Mouse (Mus musculus) T-helper 2 cell (primary cell): Measurements from ENCODE around the gene Psg16.

Experiments used
- in situ Hi-C: fragments of 300-600 bp; cut with MboI, MseI; formaldehyde crosslinking; loops from one replicate; pipeline ENCODE4 v1.15.1; 2025; ENCODE audit warnings: high pct_unique_total_duplicates

Gene Psg16

DNA sequence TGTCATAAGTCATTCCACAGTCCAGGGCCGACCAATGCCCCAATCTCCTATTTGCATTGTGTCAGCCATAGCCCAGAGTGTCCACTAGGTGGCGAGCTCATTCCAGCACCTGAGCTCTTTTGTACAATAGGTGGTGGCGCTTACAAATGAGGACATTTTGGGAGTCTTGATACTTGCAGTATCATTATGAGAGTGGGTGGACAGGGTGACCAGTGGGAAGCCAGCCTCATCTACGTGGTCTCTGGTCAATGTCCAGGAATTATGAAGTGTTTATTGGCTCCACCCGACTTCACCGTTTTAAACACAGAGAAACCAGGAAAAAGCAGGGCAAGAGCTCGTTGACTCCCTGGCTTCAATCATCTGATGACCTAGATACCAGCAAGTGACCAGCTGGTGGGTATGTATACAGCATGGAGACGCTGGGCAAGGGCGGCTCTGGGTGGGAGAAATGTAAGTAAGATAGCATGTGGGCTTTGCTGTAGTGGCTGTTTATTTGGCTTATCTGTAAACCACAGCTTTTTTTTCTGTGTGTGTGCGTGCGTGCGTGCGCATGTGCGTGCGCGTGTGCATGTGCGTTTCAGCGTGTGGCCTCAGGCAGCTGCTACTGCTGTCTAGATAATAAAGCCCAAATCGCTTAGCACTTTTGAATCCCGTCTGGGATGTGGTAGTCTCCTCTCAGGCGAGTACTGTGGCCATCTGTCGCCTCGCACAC lies at the start of gene Psg16:
Gene Psg16 (plus strand): TSS at position 137 of the 712 bp plus-strand sequence.
- in situ Hi-C loops = no loop called here

DNA sequence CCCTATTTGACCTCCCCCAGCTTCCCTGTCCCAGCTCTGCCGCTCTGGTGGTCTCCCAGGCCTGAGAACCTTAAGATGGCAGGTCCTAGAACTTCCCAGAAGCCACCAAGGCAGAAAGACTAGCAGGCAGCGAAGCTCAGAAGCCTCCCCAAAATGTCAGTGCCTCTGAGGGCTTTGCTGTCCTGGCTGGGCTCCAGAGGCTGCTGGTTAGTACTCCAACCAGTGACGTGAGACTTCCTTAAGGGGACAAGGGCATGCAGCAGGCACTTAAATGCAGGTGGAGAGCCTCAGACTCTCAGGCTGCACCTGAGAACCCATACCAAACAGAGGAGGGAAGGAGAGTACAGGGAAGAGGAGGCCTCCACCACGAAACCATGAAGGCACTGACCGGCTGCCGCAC lies 49.7 kb upstream of the Psg16 start:
- in situ Hi-C loops = no loop called here

DNA sequence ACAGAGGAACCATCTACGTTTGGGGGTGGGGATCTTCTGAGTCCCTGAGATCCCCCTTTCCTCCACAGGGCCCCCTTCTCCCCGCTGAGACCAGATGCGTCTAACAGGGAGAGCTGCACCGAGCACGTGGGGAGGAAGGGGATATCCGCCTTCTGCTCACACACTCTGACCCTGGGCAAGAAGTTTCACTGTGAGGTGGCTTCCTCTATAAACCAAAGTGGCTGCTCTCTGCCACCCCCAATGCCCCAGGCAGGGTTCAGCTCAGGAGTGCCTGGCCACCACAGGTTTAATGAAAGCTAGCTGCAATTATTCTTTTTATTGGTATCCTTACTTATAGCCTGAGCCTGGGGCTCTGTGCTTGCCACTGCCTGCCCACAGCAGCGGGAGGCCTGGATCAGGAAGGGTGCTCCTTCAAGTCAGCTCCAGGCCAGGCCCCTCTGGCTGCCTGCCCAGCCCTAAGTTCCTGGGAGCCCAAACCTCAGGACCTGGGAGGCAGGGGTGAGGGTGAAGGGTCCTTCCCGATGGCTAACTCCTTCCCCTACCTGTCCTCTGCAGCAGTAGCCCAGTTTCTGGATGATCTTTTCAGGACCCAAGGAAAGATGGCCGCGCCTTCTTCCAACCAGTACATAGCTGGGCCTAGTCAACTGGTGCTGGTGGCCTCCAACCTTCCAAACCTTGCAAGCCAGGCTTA lies 48.9 kb upstream of the Psg16 start:
- in situ Hi-C loops = no loop called here

DNA sequence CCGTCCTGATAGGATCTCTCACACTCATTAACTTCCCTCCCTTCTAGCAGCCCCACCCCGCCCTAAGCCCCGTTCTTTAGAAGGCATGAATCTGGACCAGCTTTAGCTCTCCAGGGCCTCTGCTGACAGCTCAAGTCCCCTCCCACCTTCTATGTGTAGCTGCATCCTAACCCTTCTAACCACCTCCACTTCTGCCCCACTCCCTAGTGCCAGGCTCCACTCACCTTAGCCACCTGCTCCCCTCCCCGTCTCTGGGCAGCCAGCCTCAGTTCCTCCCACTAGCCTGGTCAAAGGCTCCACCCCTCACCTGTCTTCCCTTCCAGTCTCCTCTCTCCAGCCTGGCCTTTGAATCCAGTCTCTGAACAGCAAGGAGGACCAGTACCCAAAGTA lies 48.3 kb upstream of the Psg16 start:
- in situ Hi-C loops = no loop called here

DNA sequence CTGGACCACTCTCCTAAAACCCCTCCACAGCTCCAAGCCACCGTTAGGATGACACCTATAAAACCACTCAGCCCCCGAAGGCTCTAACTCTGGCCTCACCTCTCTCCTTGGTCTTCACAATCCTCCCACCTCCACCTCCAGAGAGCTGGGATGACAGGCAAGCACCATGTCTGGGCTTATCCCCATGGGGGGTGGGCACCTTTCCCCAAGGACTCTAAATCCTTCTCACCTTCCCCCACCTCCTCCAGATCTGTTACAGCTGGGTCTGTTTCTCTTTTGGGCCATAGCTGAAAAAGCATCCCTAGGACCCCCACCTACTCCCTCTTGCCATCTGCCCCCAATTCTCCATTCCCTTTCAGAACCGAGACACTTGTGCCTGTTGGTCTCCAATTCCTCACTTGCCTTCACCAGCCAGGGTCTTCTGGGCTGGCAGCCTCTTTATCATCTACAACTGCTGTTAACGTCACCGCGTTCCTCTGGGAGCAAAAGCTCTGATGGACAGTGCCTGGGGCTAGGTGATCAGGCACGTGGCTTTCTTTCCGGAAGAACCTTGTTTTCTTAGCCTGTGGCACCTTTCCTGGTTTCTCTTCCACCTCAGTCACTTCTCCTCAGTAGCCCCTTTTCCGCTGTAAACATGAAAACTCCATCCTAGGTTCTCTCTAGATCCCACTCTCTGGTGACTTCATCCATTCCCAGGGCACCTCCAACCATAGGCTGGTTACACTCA lies 47.8 kb upstream of the Psg16 start:
- in situ Hi-C loops = no loop called here

DNA sequence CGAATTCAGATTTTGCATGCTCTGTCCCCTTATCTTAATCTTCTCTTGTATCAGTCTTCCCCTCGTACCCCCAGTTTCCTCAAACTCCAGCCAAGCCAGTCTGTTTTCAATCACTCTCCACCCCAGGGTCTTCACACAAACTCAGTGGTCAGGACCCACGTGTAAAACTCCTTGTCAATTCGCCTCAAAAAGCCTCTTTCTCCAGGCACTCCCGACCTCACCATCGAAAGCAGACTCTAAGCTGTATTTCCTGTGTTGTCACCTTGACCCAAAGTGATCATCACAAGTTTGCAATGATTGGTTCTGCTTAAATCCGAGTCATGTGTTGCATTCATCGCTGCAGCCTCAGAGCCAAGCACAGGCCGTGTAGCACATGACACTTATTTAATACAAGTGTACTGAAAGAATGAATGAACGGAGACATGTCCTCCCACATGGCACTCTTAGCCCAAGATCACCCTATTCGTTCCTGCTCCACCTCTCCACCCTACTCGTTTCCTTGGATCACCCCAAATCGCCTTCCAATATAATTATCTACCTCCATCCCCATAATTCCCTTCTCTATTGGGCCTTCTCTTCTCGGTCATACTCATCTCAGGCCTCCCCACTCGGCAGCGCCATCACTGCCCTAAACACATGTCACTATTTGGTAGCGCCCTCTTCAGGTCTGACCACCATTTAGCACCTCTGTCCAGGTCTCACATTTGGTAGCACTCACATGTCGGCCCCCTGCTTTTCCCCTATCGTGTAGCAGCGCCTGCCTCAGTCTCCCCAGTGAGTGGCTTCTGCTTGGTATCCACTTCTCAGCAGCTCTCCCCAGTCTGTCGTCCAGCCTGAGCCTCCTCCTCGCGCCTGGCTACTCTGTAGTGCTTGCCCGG lies 46.9 kb upstream of the Psg16 start:
- in situ Hi-C loops = no loop called here

DNA sequence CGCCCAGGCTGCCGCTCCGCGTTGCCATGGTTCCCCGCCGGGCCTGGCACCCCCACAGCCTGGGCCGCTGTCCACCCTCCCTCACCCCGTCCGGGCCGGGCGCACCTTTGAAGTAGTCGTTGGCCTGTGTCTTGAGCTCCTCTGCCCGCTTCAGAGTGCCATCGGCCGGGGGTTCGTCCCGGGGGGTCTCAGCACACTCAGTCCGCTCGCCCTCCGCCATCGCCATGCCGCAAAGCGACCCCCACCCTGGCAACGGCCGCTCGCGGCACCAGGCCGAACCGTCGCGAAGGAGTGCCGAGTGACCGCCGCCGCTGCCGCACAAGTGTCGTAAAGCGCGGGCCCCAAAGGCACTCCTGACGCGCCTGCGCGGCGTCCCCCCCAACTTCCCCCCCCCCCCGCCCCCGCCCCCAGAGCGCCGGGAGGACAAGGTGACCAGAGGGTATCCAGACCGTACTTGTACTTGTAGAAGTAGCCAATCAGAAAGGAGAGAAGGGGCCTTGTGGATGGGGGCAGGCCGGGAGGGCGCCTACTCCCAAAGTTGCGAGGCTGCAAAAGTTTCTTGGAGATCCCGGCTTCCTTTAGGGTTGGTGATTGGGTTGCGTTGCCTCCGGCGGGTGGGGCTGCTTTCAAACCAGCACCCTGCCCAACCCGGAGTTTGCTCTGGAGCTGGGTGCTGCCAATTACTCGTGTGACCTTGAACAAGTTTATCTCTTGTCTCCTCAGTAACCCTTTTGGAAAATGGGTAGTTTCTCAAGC lies 46.1 kb upstream of the Psg16 start, which contains the start of gene Ppp5c:
Gene Ppp5c (minus strand): TSS at position 337 of the 756 bp plus-strand sequence.
- in situ Hi-C loops = no loop called here

DNA sequence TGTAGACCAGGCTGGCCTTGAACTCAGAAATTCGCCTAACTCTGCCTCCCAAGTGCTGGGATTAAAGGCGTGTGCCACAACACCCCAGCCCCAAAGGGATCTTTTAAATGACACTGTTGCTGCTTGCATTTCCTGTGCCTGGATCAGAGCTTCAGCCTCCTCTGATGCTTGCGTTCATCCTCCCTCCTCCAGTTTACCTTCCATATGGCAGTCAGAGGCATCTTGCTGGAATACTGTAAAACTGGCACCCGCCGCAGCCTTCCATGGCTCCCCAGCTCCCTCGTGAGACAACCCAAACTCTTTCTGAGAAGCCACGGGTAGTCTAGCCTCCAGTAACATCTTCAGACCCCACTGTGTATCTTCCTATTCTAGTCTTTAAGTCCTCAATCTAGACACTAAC lies 44.9 kb upstream of the Psg16 start:
- in situ Hi-C loops = no loop called here

DNA sequence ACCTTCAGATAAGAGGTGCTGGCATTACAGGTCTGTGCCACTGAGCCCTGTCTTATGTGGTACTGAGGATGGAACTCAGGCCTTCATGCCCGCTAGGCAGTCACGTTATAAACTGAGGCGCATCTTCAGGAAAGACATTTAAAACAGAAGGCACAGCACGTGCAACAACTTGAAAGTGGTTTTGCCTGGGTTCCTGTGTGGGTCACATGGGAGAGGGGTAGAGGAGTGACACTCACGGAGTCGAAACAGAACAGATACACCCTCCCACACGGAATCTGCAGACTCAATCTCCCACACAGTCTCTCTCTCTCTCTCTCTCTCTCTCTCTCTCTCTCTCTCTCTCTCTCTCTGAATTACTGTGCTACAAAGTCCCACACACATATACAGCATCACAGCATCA lies 43.6 kb upstream of the Psg16 start:
- in situ Hi-C loops = no loop called here

DNA sequence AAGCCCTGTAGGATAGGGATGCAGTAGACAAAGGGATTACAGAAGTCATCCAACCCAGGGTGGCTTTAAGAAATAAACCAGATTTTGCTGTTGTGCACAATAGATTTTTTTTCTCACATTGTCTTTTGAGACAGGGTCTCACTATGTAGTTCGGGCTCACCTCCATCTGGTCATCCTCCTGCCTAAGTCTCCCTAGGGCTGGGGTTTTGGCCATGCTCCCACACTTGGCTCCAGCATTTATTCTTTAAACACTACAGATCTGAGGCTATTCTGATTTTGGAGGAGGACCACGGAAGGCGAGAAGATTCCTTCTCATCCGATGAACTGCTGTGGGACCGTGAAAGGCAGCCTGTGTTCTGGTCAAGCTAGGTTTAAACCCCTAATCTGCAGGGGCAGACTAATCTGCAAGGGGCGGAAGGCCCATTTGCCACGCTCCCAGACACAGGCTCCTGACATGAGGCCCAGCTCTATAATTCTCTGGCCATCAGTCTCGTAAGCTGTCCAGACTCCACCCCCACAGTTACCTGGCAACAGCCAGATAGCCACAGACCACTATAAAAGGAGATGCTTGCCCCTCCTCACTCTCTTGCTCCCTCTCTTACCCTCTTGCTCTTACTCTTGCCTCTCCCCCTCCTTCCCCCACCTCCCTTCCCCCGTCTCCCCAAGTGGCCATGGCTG lies 35.7 kb upstream of the Psg16 start:
- in situ Hi-C loops = no loop called here

DNA sequence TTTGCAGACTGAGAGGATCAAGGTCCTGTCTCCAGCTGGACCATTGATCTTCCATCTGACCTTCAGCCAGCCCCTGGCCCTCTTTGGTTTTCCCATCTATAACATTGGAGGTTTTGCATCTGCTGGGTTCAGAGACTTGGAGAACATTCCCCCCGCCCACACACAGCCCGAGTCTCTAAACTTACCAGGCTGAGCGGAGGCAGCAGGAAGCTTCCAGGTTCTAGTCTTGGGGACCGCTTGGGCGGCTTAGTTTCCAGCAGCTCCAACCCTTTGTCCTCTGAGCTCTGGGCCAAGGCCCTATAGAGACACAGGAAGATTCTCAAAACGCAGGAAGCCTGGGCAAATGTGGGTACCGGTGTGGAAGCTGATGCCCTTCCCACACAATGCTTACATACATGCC lies 34.5 kb upstream of the Psg16 start:
- in situ Hi-C loops = no loop called here

DNA sequence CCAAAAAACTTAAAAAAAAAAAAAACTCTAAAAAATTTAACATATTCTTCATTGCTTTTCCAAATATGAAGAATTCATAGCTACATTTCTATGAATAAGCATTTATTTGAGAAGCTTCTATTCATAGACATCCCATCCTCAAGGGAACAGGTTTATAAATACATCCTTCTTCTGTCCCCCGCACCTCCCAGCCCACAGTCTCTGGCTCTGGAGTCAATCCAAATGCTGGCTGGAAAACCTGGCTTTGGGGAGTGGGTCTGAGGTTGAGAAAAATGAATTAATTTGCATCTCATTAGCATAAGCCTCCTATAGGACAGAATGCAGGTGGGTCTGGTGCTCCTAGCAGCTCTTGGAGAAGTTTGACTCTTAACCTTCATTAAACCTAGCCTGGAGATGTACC lies 28.1 kb upstream of the Psg16 start:
- in situ Hi-C loops = no loop called here

DNA sequence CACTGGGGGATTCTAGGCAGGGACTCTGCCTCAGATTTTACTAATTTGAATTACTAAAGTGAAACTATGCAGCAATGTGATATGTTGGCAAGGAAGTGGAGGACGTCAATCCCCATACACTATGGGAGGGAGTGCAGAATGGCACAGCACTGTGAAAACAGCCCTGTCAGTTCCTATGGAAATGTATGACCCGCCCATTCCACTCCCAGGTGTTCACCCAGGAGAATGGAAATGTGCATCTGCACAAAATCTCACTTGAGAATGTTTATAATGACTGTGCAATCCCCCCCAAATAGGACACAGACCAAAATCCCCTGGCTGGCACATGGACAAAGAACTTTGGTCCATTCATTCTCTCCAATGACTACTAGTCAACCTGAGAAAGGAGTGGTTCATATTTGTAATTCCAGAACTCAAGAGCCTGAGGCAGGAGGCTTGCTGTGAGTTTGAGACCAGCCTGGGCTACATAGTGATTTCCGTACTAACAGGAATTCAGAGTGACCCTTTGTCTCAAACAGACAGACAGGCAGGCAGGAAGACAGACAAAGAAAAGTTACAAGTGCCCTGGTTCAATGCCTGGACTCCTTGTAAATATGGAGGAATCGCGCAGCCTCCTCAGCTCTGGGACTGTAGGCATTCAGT lies 26.7 kb upstream of the Psg16 start:
- in situ Hi-C loops = no loop called here

DNA sequence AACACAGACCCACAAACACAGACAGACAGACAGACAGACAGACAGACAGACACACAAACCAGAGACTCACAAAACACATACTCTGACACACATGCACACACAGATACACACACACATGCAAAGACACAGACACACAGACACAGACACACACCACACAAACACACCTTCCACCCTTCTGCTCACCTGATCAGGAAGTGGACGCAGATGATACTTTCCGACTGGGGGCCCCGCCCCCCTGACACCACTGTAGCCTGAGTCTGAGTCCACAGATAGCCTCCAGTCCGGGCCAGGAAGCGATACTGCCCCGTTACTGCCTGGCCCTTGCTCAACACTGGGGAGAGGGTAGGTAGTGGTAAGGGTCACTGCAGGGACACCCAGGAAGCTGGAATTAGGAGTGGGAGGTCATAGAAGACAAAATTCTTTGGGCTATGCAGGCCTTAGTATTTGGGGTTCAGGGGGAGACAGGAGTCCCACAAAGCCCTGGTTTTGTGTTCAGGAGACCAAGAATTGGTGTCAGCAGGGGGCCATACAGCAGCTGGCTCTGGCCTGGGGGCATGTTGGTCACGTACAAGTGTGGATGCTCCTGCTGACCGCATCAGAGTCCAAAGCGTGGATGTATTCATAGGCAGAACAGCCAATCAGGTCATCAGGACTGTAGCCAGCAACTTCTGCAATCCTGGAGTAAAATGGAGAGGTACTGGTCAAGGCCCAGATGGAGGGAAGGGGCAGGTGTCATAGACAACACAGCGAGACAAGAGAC lies 25.2 kb upstream of the Psg16 start:
- in situ Hi-C loops = no loop called here

DNA sequence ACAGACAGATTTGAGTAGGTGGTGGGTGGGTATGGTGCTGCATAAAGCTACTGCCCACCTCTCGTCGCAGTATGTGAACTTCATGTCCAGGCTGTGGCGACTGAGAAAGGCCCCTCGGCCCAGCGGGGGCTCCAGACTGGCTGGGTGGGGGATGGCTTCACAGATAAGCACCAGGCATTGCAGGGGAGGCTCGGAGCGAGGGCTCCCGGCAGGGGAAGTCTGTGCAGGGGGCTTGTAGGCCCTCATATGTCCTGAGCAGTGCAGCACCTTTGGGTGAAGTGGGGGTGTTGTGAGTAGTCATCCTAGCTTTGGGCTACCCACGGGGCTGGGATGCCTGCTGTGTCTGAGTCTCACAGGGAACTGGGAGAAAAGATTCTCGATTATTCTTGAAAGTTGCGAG lies 23.3 kb upstream of the Psg16 start:
- in situ Hi-C loops = loop anchor here (5.0 to 10.0 kb wide), 2 partner anchors 118 to 1116 kb away; no protein-coding TSS in a partner anchor

DNA sequence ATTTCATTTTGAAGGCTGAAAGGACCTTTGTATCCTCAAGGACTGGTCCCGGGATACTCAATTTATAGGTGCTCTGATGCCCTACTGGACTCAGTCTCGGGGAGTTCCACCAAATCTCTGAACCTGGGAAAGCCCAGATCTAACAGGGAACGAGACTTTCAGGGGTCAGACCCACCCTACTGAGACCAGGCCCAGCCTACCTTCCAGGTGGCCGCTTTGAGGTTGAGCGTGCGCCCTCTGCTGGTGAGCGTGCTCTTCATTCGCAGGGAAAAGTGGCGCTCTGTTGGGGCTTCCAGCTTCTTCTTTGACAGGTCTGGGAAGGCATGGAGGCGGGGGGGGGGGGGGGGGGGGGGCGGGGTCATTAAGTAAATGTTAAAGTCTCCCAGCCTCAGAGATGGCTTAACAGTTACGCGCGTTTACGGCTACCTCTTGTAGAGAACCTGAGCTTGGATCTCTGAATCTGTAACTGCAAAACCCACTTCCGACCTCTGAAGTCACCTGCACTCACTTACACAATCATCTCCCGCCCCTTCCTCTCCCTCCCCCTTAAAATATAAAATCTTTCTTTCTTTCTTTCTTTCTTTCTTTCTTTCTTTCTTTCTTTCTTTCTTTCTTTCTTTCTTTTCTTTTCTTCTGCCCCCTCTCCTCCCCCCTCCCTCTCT lies 22.8 kb upstream of the Psg16 start:
- in situ Hi-C loops = loop anchor here (5.0 to 10.0 kb wide), 2 partner anchors 119 to 1116 kb away; no protein-coding TSS in a partner anchor

DNA sequence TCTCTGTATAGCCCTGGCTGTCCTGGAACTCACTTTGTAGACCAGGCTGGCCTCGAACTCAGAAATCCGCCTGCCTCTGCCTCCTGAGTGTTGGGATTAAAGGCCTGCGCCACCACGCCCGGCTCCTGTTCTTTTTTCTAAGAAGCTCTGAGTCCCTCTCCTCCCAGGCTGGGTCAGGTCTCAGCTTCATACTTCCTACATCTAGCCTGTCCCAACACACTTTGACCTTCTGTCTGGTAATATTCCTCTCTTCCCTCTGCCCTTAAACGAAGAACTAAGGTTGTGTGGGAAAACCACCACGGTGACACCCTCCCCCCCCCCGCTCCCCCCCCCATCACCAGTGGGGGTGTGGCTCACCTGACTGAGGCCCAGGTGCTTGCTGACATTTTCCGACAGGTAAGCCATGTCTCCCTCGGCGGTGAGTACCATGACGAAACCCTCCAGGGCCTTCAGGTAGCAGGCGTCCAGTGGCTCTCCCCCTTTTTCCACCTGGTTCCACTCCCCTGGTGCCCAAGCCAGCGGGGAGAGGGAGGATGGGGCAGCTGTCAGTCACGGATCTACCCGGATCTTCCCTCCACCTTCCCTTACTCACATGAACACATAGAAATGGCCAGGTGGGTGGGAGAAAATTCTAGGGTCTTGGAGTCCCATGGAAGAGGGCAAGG lies 19.4 kb upstream of the Psg16 start:
- in situ Hi-C loops = loop anchor here (5.0 to 10.0 kb wide), 2 partner anchors 122 to 1120 kb away; no protein-coding TSS in a partner anchor
